Mouse (Mus musculus) adrenal gland, postnatal 36 days (tissue): ENCODE results near the gene Tbc1d22a. TPM values are rescaled to one million over a fixed set of nuclear protein-coding genes. Genes with fewer than 3 reads are reported as not detected.

Experiments
- DNase-seq, 2 experiments: peaks; one replicate each; pipeline ENCODE4 v3.0.0; 2021; ENCODE audit warnings: mixed read lengths in 1 of 2
- total RNA-seq, 2 experiments: library from RNA; stranded (reverse); gene quantifications; 2 replicates each; pipeline ENCODE4 v1.2.3; 2021

The Tbc1d22a gene
- total RNA-seq, 2 experiments from 2014 or later = 28.9 to 35.6 TPM

GRCm38 (mm10) chr15:86234517-86235441 lies 20.5 kb downstream of the Tbc1d22a start:
- DNase-seq = no peak

- peak; percentile 63 to 79 for DNase-seq
Observed at GRCm38 (mm10) chr15:86236252-86236651, 22.0 kb downstream of the Tbc1d22a start.

- no peak for DNase-seq
Observed at GRCm38 (mm10) chr15:86238076-86238475, 23.8 kb downstream of the Tbc1d22a start.

GRCm38 (mm10) chr15:86239068-86239467 lies 24.8 kb downstream of the Tbc1d22a start:
- DNase-seq = peak; percentile 22 to 42

GRCm38 (mm10) chr15:86239801-86240200 lies 25.5 kb downstream of the Tbc1d22a start:
- DNase-seq = peak; percentile 79 to 86

GRCm38 (mm10) chr15:86243708-86244107 lies 29.4 kb downstream of the Tbc1d22a start:
- peak; percentile 62 to 72 for DNase-seq

- DNase-seq = no peak
Observed at GRCm38 (mm10) chr15:86244380-86244779, 30.1 kb downstream of the Tbc1d22a start.

GRCm38 (mm10) chr15:86250269-86250668 lies 36.0 kb downstream of the Tbc1d22a start:
- peak; percentile 19 to 47 for DNase-seq

GRCm38 (mm10) chr15:86252130-86252529 lies 37.9 kb downstream of the Tbc1d22a start:
- DNase-seq = no peak

GRCm38 (mm10) chr15:86252684-86253083 lies 38.4 kb downstream of the Tbc1d22a start:
- no peak for DNase-seq

- DNase-seq = no peak
Observed at GRCm38 (mm10) chr15:86253411-86253810, 39.2 kb downstream of the Tbc1d22a start.

GRCm38 (mm10) chr15:86256201-86256600 lies 41.9 kb downstream of the Tbc1d22a start:
- no peak for DNase-seq

- no peak for DNase-seq
Observed at GRCm38 (mm10) chr15:86256728-86257179, 42.5 kb downstream of the Tbc1d22a start.

- no peak for DNase-seq
Observed at GRCm38 (mm10) chr15:86257916-86258685, 43.8 kb downstream of the Tbc1d22a start.

GRCm38 (mm10) chr15:86259233-86259632 lies 45.0 kb downstream of the Tbc1d22a start:
- DNase-seq = no peak

- DNase-seq = no peak
Observed at GRCm38 (mm10) chr15:86260111-86260510, 45.9 kb downstream of the Tbc1d22a start.

GRCm38 (mm10) chr15:86264389-86264788 lies 50.1 kb downstream of the Tbc1d22a start:
- no peak for DNase-seq

- DNase-seq = no peak
Observed at GRCm38 (mm10) chr15:86264803-86265202, 50.5 kb downstream of the Tbc1d22a start.

GRCm38 (mm10) chr15:86266975-86267374 lies 52.7 kb downstream of the Tbc1d22a start:
- no peak for DNase-seq

GRCm38 (mm10) chr15:86268526-86268925 lies 54.3 kb downstream of the Tbc1d22a start:
- no peak for DNase-seq

GRCm38 (mm10) chr15:86275754-86276153 lies 61.5 kb downstream of the Tbc1d22a start:
- no peak for DNase-seq

GRCm38 (mm10) chr15:86276538-86277264 lies 62.4 kb downstream of the Tbc1d22a start:
- DNase-seq = no peak
